Mouse (Mus musculus) megakaryocyte, embryonic 14.5 days (primary cell): Measurements from ENCODE around the gene Mrps35.

Experiments
- FLI1 ChIP-seq: IDR thresholded peaks from 2 replicates; pipeline ENCODE4 v1.6.1; 2012; ENCODE audit warnings: low read length, inconsistent platforms, mixed read lengths
- GATA1 ChIP-seq: IDR thresholded peaks from 3 replicates; pipeline ENCODE4 v1.6.1; 2012; ENCODE audit warnings: mixed read lengths, low read length, inconsistent platforms, borderline replicate concordance

DNA sequence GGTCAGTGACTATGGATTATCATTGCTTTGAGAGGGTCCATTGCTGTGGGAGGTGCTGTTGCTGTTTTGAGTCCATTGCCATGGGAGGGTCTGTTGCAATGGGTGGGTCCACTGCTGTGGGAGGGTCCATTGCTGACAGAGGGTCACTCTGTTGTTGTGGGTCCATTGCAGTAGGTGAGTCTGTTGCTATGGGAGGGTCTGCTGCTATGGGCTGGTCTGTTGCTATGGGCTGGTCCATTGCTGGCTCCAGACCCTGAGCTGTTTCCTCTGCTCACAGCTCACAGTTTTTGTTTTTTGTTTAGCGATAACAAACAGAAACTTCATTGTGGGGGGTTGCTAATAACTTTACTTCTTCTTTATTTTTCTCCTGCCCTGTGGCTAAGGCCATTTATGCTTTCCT is 63.0 kb downstream of the Mrps35 start:
- no peak for TF ChIP-seq GATA1
- no peak for TF ChIP-seq FLI1
